Mouse (Mus musculus) heart, adult 2 months (tissue): Measurements from ENCODE around the gene Fbxo34. TPM values are rescaled to one million over a fixed set of nuclear protein-coding genes. Genes with fewer than 3 reads are reported as not detected.

ENCODE experiments used
- DNase-seq, 2 experiments: peaks; one replicate each; pipeline ENCODE4 v3.0.0; 2021
- H3K27ac ChIP-seq: fragments of 200-600 bp; 2 replicates; pipeline ENCODE4 v1.8.1; 2022
- H3K27me3 ChIP-seq: fragments of 200-500 bp; 2 replicates; pipeline ENCODE4 v1.6.1; 2012; ENCODE audit warnings: mild to moderate bottlenecking, low read length, inconsistent platforms, mixed read lengths; ENCODE audit not compliant: control insufficient read depth, insufficient read depth
- H3K36me3 ChIP-seq: fragments of 200-500 bp; 2 replicates; pipeline ENCODE4 v1.6.1; 2012; ENCODE audit warnings: low read length, inconsistent platforms; ENCODE audit not compliant: control insufficient read depth, insufficient read depth
- H3K4me1 ChIP-seq: fragments of 200-500 bp; 2 replicates; pipeline ENCODE4 v1.6.1; 2011; ENCODE audit warnings: low read length; ENCODE audit not compliant: control insufficient read depth, insufficient read depth
- H3K4me3 ChIP-seq: fragments of 200-600 bp; 2 replicates; pipeline ENCODE4 v1.8.1; 2022
- H3K79me2 ChIP-seq: fragments of 200-500 bp; replicated peaks from 2 replicates; pipeline ENCODE4 v1.6.1; 2012; ENCODE audit warnings: mild to moderate bottlenecking, inconsistent platforms, low read length, moderate library complexity, mixed read lengths; ENCODE audit not compliant: control insufficient read depth, insufficient read depth
- H3K9ac ChIP-seq: fragments of 200-500 bp; 2 replicates; pipeline ENCODE4 v1.6.1; 2012; ENCODE audit warnings: low read depth, mild to moderate bottlenecking, control low read depth, inconsistent platforms, low read length, mixed read lengths
- CTCF ChIP-seq: fragments of 200-600 bp; IDR thresholded peaks from 2 replicates; pipeline ENCODE4 v1.8.1; 2022; ENCODE audit warnings: antibody characterized with exemption, mild to moderate bottlenecking, moderate library complexity
- EP300 ChIP-seq: fragments of 200-500 bp; IDR thresholded peaks from 2 replicates; pipeline ENCODE4 v1.6.1; 2011; ENCODE audit warnings: low read depth, low read length, control low read depth; ENCODE audit not compliant: insufficient read depth
- POLR2A ChIP-seq: fragments of 200-500 bp; IDR thresholded peaks from 2 replicates; pipeline ENCODE4 v1.6.1; 2011; ENCODE audit warnings: mild to moderate bottlenecking, low read depth, low read length, control low read depth; ENCODE audit not compliant: insufficient read depth
- WGBS: fragments of 180-500 bp; shearing (Covaris S2); methylation state at CpG from one replicate; pipeline ENCODE4 v1.1.7; 2018; 5-methylcytosine and 5-hydroxymethylcytosine counted together
- intact Hi-C: fragments of 180-260 bp; cut with DNase I; formaldehyde crosslinking; loops from one replicate; pipeline ENCODE4 v1.15.1; 2025
- polyA plus RNA-seq: library from polyadenylated mRNA; depleted of rRNA; stranded (reverse); fragments of >200 nt; gene quantifications from 2 replicates; pipeline ENCODE4 v1.2.3, GENCODE M21; 2012
- total RNA-seq, 2 experiments: library from RNA; stranded (reverse); gene quantifications; 2 replicates each; pipeline ENCODE4 v1.2.3; 2021

Gene Fbxo34
- total and polyA plus RNA-seq, 3 experiments, result 7.4 to 11.3 (median 10.3) TPM

- Histone ChIP-seq H3K36me3 (no peaks in the 10 kb centered on the region; the same call in 1 of the 2 replicates), H3K4me1 (peaks cover 8% of the 10 kb centered on the region), H3K27ac (no peak overlapping the region), H3K9ac (no peak overlapping the region), H3K79me2 (peaks cover 8% of the 10 kb centered on the region), H3K27me3 (no peaks in the 10 kb centered on the region), H3K4me3 (no peak overlapping the region)
- TF ChIP-seq POLR2A, result no peak
- TF ChIP-seq CTCF, result no peak
- no peak for TF ChIP-seq EP300
- 59% methylated on average over 8 of the region's 8 CpGs for WGBS
- peak; percentile 18 to 23 for DNase-seq
- intact Hi-C loops, result loop anchor here (5.0 to 10.0 kb wide), 2 partner anchors 57 to 180 kb away; partner anchors contain the start of gene Dlgap5
Observed at GRCm38 (mm10) chr14:47474571-47475254, 24.5 kb downstream of the Fbxo34 start.

- H3K79me2 ChIP-seq, result peaks cover 8% of the 10 kb centered on the region
- no peak overlapping the region for H3K4me3 ChIP-seq
- no peaks in the 10 kb centered on the region; the same call in 1 of the 2 replicates for H3K36me3 ChIP-seq
- H3K9ac ChIP-seq, result no peak overlapping the region
- peaks cover 8% of the 10 kb centered on the region for H3K4me1 ChIP-seq
- no peak for TF ChIP-seq POLR2A
- no peak for TF ChIP-seq CTCF
- no peak for TF ChIP-seq EP300
- WGBS, result 68% methylated on average over 4 of the region's 4 CpGs
- intact Hi-C loops, result loop anchor here (10.0 kb wide), 1 partner anchor 179 kb away; no protein-coding TSS in a partner anchor
- H3K27ac ChIP-seq, result no peak overlapping the region
- H3K27me3 ChIP-seq, result no peaks in the 10 kb centered on the region
- no peak for DNase-seq
Observed at GRCm38 (mm10) chr14:47476266-47476665, 26.0 kb downstream of the Fbxo34 start.

DNA sequence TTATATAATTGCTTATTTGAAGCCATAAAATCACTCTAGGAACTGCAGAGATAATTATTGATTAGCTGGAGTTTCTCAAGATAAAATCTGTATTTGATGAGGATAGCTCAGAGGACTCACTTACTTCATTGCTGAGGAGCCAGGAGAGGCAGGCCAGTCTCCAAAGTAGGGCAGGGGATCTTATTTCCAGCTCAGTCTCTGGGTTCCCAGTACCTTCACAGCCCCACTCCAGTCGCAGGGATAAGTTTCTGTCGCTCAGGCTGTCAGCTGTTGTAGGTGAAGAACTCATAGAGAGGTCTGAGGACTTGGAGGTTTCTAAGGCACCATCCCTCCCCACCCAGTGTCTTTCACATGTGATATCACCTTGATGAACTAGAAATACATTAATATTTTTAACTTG is 27.5 kb downstream of the Fbxo34 start:
- Histone ChIP-seq H3K27me3 (no peaks in the 10 kb centered on the region), H3K9ac (no peak overlapping the region), H3K4me1 (peaks cover 8% of the 10 kb centered on the region), H3K36me3 (no peaks in the 10 kb centered on the region; the same call in 1 of the 2 replicates), H3K27ac (no peak overlapping the region), H3K79me2 (peaks cover 8% of the 10 kb centered on the region), H3K4me3 (no peak overlapping the region)
- TF ChIP-seq CTCF (no peak), EP300 (no peak), POLR2A (no peak)
- no peak for DNase-seq
- WGBS, result 76% methylated on average over 2 of the region's 2 CpGs
- intact Hi-C loops, result loop anchor here (10.0 kb wide), 1 partner anchor 177 kb away; no protein-coding TSS in a partner anchor

DNA sequence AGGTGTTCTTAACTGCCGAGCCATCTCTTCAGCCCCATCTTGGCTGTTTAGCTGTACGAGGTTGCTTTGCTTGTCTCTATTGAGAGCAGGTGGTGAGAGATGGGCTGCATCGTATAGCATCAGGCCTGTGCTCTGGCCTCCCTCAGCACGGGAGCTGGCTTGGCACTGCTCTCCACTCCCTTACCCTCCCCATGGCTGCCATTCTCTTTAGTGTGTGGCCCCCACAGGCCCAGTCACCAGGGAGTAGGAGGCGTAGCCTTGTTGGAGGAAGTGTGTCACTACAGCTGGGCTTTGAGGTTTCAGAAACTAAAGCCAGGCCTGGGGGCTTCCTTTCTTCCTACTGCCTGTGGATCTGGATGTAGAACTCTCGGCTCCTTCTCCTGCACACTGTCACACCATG is 32.0 kb downstream of the Fbxo34 start:
- H3K27me3 ChIP-seq, result no peaks in the 10 kb centered on the region
- peaks cover 7% of the 10 kb centered on the region for H3K4me1 ChIP-seq
- no peak overlapping the region for H3K9ac ChIP-seq
- no peak for DNase-seq
- intact Hi-C loops, result no loop called here
- no peak overlapping the region for H3K4me3 ChIP-seq
- peaks cover 10% of the 10 kb centered on the region for H3K36me3 ChIP-seq
- no peak for TF ChIP-seq CTCF
- peaks cover 1% of the 10 kb centered on the region; the same call in 1 of the 2 replicates for H3K79me2 ChIP-seq
- no peak overlapping the region for H3K27ac ChIP-seq
- 68% methylated on average over 6 of the region's 6 CpGs for WGBS

- H3K4me1 ChIP-seq, result peaks cover 7% of the 10 kb centered on the region
- no peak for DNase-seq
- H3K27me3 ChIP-seq, result no peaks in the 10 kb centered on the region
- H3K4me3 ChIP-seq, result no peak overlapping the region
- H3K9ac ChIP-seq, result no peak overlapping the region
- peaks cover 10% of the 10 kb centered on the region for H3K36me3 ChIP-seq
- H3K27ac ChIP-seq, result no peak overlapping the region
- intact Hi-C loops, result no loop called here
- TF ChIP-seq POLR2A (no peak), CTCF (no peak), EP300 (no peak)
- WGBS, result 88% methylated on average over 1 of the region's 1 CpGs
- H3K79me2 ChIP-seq, result peaks cover 1% of the 10 kb centered on the region; the same call in 1 of the 2 replicates
Observed at GRCm38 (mm10) chr14:47483099-47483498, 32.9 kb downstream of the Fbxo34 start.

DNA sequence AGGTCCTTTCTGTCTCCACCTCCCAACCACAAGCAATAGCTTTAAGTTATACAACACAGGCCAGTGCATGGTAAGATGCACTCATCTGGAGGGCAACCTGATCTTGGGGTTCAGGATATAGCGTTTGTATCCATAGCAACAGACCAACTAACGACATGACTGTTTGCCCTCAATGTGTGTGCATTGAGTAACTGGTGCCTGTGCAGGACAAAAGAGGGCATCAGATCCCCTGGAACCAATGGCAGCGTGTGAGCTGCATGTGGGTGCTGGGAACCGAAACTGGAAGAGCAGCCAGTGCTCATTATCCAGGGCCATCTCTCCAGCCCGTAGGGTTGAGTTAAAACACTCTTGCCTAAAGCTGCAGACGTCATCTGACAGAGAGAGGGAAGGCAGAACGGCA is 38.5 kb downstream of the Fbxo34 start:
- H3K4me3 ChIP-seq, result no peak overlapping the region
- intact Hi-C loops, result no loop called here
- no peak for DNase-seq
- TF ChIP-seq EP300 (no peak), CTCF (no peak), POLR2A (no peak)
- H3K27ac ChIP-seq, result no peak overlapping the region; the same call in 1 of the 2 replicates
- H3K79me2 ChIP-seq, result peaks cover 7% of the 10 kb centered on the region
- H3K27me3 ChIP-seq, result no peaks in the 10 kb centered on the region
- no peak overlapping the region for H3K9ac ChIP-seq
- H3K36me3 ChIP-seq, result peaks cover 15% of the 10 kb centered on the region
- H3K4me1 ChIP-seq, result peaks cover 21% of the 10 kb centered on the region
- WGBS, result 80% methylated on average over 7 of the region's 7 CpGs
